Mouse (Mus musculus) ES-Bruce4 (cell line): ENCODE measurements around the gene Plekha8.

Experiments used
- CTCF ChIP-seq: IDR thresholded peaks from one replicate; pipeline ENCODE4 v1.8.1; 2011; ENCODE audit warnings: low read depth, low read length
- POLR2A ChIP-seq: IDR thresholded peaks from one replicate; pipeline ENCODE4 v1.8.1; 2011; ENCODE audit warnings: low read length; ENCODE audit not compliant: insufficient read depth

DNA sequence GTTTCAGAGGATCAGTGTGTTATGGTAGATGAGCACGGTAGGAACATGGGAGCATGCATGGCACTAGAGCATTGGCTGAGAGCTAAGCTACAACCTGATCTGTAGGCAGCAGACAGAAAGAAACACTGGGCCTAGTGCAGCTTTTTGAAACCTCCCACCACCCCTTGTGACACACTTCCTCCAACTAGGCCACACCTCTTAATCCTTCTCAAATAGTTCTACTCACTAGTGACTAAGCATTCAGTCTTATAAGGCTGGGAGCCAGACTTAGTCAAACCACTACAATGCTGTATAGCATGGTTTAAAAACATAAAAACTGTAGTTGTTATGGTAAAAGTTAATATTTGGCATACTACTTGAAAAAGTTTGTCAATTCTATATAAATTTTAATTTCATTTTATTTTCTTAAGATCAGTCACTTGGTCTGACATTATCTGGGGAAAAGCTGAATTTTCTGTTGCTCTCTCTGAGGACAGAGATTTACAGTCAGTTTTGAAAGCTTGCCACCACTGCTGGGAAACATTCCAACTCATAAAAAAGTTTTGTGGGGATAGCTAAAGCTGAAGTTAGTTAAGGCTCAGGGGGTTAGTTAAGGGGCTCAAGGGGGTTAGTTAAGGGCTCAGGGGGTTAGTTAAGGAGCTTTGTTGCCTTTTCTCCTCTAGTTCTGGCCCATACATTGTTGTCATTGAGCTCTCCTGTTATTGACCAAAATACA, 9.2 kb downstream of the Plekha8 start:
- TF ChIP-seq POLR2A (no peak), CTCF (no peak)
